Mouse (Mus musculus) MEL (cell line): ENCODE results near the gene C2.

Source experiments
- CTCF ChIP-seq, 3 experiments: IDR thresholded peaks in 2 of 3; conservative IDR thresholded peaks in 1 of 3; 2 replicates each; pipeline ENCODE4 v1.5.1; 2011 to 2012; ENCODE audit warnings: low read length in 3 of 3, low read depth in 2 of 3, mild to moderate bottlenecking in 2 of 3, improper control_type of control experiment in 1 of 3, inconsistent platforms in 1 of 3, mixed read lengths in 1 of 3, moderate library complexity in 1 of 3; ENCODE audit not compliant: control insufficient read depth in 1 of 3, insufficient read depth in 1 of 3, poor library complexity in 1 of 3, severe bottlenecking in 1 of 3
- GATA1 ChIP-seq: IDR thresholded peaks from 2 replicates; pipeline ENCODE4 v1.6.1; 2011; ENCODE audit warnings: low read depth, low read length, improper control_type of control experiment

DNA sequence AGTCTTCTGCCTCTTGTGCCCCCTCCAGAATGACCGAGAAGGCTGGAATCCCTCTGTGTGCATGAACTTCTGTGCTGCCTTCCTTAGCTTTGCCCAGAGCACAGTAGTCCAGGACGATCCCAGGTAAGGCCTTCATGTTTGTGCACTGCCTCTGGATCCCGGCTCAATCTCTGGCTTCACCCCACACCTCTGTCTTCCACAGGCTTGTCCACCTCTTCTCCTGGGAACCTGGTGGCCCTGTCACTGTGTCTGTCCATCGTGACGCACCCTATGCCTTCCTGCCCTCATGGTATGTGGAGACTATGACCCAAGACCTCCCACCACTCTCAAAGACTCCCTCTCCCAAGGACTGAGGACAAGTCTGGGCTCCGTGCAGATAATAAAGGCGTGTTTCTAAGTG, 59.3 kb downstream of the C2 start:
- TF ChIP-seq GATA1 (no peak), CTCF (IDR thresholded peaks at IDR 0.05 in 2 of 3, conservative IDR thresholded peaks at IDR 0.05 in 1 of 3; ENCODE audit: control insufficient read depth in 1 of 3, insufficient read depth in 1 of 3, low read depth in 2 of 3, low read length in 3 of 3, poor library complexity in 1 of 3, severe bottlenecking in 1 of 3) (no peak)
